Mouse (Mus musculus) heart, postnatal 0 days (tissue): Measurements from ENCODE around the gene Acvrl1.

ENCODE experiments used
- CTCF ChIP-seq: IDR thresholded peaks from 2 replicates; pipeline ENCODE4 v1.5.1; 2016; ENCODE audit warnings: antibody characterized with exemption, control low read depth, low read depth
- EP300 ChIP-seq: IDR thresholded peaks from 2 replicates; pipeline ENCODE4 v1.6.1; 2016; ENCODE audit warnings: antibody characterized with exemption, low read depth

GRCm38 (mm10) chr15:101181106-101181466 lies 52.8 kb downstream of the Acvrl1 start:
- TF ChIP-seq EP300 (no peak), CTCF (no peak)
